ENCODE assay signal across 12 mouse cellular contexts in genomic region chr7:74551338-74551999, GRCm38 (mm10). TPM values are rescaled to one million over a fixed set of nuclear protein-coding genes. Genes with fewer than 3 reads are reported as not detected.
A peak's percentile ranks its signal among the peaks of the same experiment; 100 is the strongest.
DNase-seq lines count a peak whose midpoint lies in the region; ATAC-seq and TF ChIP-seq lines count a peak whose summit lies in the region.
"Had no signal": no experiment of that assay in that cellular context is flagged by ENCODE, and none has a peak within 500 bp of the region (broad histone marks: within the 10 kb centered on the region; RNA-seq: fewer than 3 reads in every experiment).

No protein-coding gene starts in this region.

- no peaks in the 10 kb centered on the region for H3K9me3 ChIP-seq in heart, embryonic 12.5 days (replicated peaks)
- H3K9me3 ChIP-seq in midbrain, embryonic 14.5 days (ENCODE audit: control insufficient read depth, low read length) = no peaks in the 10 kb centered on the region
- no peaks in the 10 kb centered on the region for H3K9me3 ChIP-seq in liver, postnatal 0 days (ENCODE audit: low read length)
- H3K9me3 ChIP-seq: limb, embryonic 15.5 days had no signal

- intact Hi-C loops in heart, postnatal 14 days (cut with DNase I) = loop anchor here (5.0 to 10.0 kb wide), 4 partner anchors 39 to 313 kb away; no protein-coding TSS in a partner anchor

- no peak for TF ChIP-seq CTCF in liver, postnatal 0 days (IDR thresholded peaks at IDR 0.05; ENCODE audit: low read depth)

- no peak overlapping the region; the same call in 1 of the 2 replicates for H3K4me3 ChIP-seq in heart, embryonic 12.5 days
- peak overlapping the region; percentile 62 for H3K4me3 ChIP-seq in midbrain, embryonic 14.5 days (replicated peaks; ENCODE audit: low read depth, low read length)
- H3K4me3 ChIP-seq in liver, postnatal 0 days (ENCODE audit: low read depth, low read length) = no peak overlapping the region
- H3K4me3 ChIP-seq: erythroblast, embryonic 14.5 days; limb, embryonic 15.5 days had no signal

- H3K4me1 ChIP-seq in heart, embryonic 12.5 days (replicated peaks) = peaks cover 42% of the 10 kb centered on the region
- H3K4me1 ChIP-seq in midbrain, embryonic 14.5 days (ENCODE audit: control insufficient read depth, insufficient read depth, low read length) = peaks cover 17% of the 10 kb centered on the region
- H3K4me1 ChIP-seq in liver, postnatal 0 days (ENCODE audit: insufficient read depth) = peaks cover 11% of the 10 kb centered on the region; the same call in 1 of the 2 replicates

- DNase-seq in heart, postnatal 14 days = no peak
- peak; percentile 59 for DNase-seq in CD4-positive, CD25-positive, alpha-beta regulatory T cell, adult 2 months (ENCODE audit: low read depth, low spot score)
- peak; percentile 72 for DNase-seq in cerebellum, adult 9-11 months
- DNase-seq in midbrain, embryonic 14.5 days = no peak
- DNase-seq in ovary, postnatal 14 days (ENCODE audit: low spot score) = no peak
- no peak for DNase-seq in liver, postnatal 0 days
- DNase-seq in urinary bladder, postnatal 25 days (ENCODE audit: low spot score) = no peak
- DNase-seq: adrenal gland, postnatal 25 days had no signal

- no peak for ATAC-seq in heart, embryonic 12.5 days (ENCODE audit: insufficient number of reproducible peaks, low FRiP score)
- no peak for ATAC-seq in midbrain, embryonic 14.5 days (ENCODE audit: low FRiP score, low TSS enrichment)
- ATAC-seq in liver, postnatal 0 days = no peak
- ATAC-seq: intestine, embryonic 16.5 days had no signal

- peak overlapping the region; percentile 79 for H3K4me2 ChIP-seq in heart, embryonic 12.5 days
- peak overlapping the region; percentile 79 for H3K4me2 ChIP-seq in midbrain, embryonic 14.5 days (ENCODE audit: low read length)
- no peak overlapping the region for H3K4me2 ChIP-seq in liver, postnatal 0 days (ENCODE audit: low read depth, low read length)
- H3K4me2 ChIP-seq: limb, embryonic 15.5 days had no signal

- H3K36me3 ChIP-seq in heart, embryonic 12.5 days = no peaks in the 10 kb centered on the region
- no peaks in the 10 kb centered on the region for H3K36me3 ChIP-seq in midbrain, embryonic 14.5 days (ENCODE audit: control insufficient read depth, insufficient read depth, low read length)
- H3K36me3 ChIP-seq in liver, postnatal 0 days (replicated peaks; ENCODE audit: insufficient read depth, low read length) = no peaks in the 10 kb centered on the region
- H3K36me3 ChIP-seq: limb, embryonic 15.5 days had no signal

- 64% methylated on average over 9 of the region's 9 CpGs for WGBS in heart, embryonic 12.5 days
- 78% methylated on average over 9 of the region's 9 CpGs for WGBS in midbrain, embryonic 14.5 days
- 45% methylated on average over 9 of the region's 9 CpGs for WGBS in liver, postnatal 0 days (ENCODE audit: insufficient replicate concordance)

- H3K9ac ChIP-seq in heart, embryonic 12.5 days = no peak overlapping the region
- H3K9ac ChIP-seq in midbrain, embryonic 14.5 days (replicated peaks; ENCODE audit: low read length) = no peak overlapping the region
- no peak overlapping the region for H3K9ac ChIP-seq in liver, postnatal 0 days (replicated peaks)
- H3K9ac ChIP-seq: limb, embryonic 15.5 days had no signal

- H3K27me3 ChIP-seq in heart, embryonic 12.5 days (replicated peaks) = peaks cover 3% of the 10 kb centered on the region; the same call in 1 of the 2 replicates
- 0 out of 2 replicates have a peak, but pooled peaks cover 8% of the 10 kb centered on the region for H3K27me3 ChIP-seq in midbrain, embryonic 14.5 days (ENCODE audit: control insufficient read depth, insufficient read depth, low read length)
- peaks cover 42% of the 10 kb centered on the region for H3K27me3 ChIP-seq in liver, postnatal 0 days (ENCODE audit: insufficient read depth, low read length)

- TF ChIP-seq EP300 in liver, postnatal 0 days (IDR thresholded peaks at IDR 0.05; ENCODE audit: low read depth) = no peak

- H3K27ac ChIP-seq in heart, embryonic 12.5 days (ENCODE audit: poor library complexity, severe bottlenecking) = no peak overlapping the region
- H3K27ac ChIP-seq in midbrain, embryonic 14.5 days (replicated peaks; ENCODE audit: low read depth, low read length) = no peak overlapping the region
- H3K27ac ChIP-seq in liver, postnatal 0 days (ENCODE audit: low read depth) = no peak overlapping the region
- H3K27ac ChIP-seq: limb, embryonic 15.5 days had no signal

RNA-seq across cellular contexts. Expression of gene Slco3a1, which starts 3.1 kb away (rescaled TPM):
- polyA plus RNA-seq in heart, embryonic 12.5 days (2016; fragmentation: Nextera tagmentation; extraction: Ambion mirVana) = 29.8 and 33.6 TPM in 2 replicates
- total RNA-seq in heart, postnatal 14 days (2021) = 10 to 100 TPM; 54.7 to 62.0 TPM
- 18.9 and 25.4 TPM in 2 replicates for polyA plus RNA-seq in midbrain, embryonic 14.5 days (2014; fragmentation: Nextera tagmentation; extraction: Ambion mirVana)
- polyA plus RNA-seq in liver, postnatal 0 days (2015; fragmentation: Nextera tagmentation; extraction: Ambion mirVana) = 1.2 and 1.6 TPM in 2 replicates

Comparison
In these comparisons a context has a peak if more than half of its experiments do, and no peak if none do; other contexts are left out.
1. DNase-seq: peak in CD4-positive, CD25-positive, alpha-beta regulatory T cell, adult 2 months (single experiment) and cerebellum, adult 9-11 months (single experiment); none in heart, postnatal 14 days (0 of 2), midbrain, embryonic 14.5 days (single experiment), ovary, postnatal 14 days (single experiment), liver, postnatal 0 days (single experiment) and urinary bladder, postnatal 25 days (single experiment).